Mouse (Mus musculus): ENCODE measurements at regions not wholly inside any gene's neighbourhood (a gene's known extent, or its start where the extent isn't known, plus 50 kb on each side); places are given as distances from the start of the nearest gene placed in this dataset.
A peak's percentile ranks its signal among the peaks of the same experiment; 100 is the strongest.

DNA sequence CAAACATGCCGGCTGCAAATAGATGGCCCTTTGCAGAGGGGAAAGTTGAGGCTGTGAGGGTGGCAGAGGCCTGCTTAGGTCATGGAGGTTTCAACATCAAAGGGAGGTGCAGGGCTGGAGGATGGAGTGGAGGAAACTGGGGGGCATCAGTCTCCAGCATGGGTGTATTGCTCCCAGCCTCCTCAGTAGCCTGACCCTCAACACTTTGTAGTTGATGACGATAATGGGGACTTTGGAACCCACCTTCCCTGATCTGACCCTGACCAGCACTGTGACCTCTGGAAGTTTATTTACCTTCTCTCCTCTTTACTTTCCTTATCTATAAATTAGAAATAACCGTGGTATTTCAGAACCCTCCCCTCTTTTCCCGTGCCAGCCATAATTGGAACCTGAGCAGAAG is 56.2 kb downstream of the Gm26897 start:
- no peak for DNase-seq (ENCODE audit: low spot score)

DNA sequence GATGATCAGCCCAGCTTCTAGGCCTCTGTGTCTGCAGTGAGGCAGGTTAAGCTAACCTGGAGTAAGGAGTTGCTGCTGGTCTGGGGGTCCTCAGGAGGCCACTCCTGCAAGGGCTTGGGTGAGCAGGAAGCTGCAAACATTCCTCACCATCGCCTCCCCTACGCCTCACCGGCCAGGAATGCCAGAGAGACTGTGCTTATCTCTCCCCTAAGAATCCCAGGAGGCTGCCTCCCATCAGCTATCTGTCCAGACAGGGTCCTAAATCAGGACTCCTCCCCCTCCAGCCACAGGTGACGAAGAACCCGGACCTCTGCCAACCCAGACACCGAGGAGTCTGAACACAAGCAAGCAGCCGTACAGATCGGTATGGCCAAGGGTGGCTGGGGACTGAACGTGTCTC is 56.8 kb downstream of the Gm26897 start:
- no peak for DNase-seq (ENCODE audit: low spot score)

DNA sequence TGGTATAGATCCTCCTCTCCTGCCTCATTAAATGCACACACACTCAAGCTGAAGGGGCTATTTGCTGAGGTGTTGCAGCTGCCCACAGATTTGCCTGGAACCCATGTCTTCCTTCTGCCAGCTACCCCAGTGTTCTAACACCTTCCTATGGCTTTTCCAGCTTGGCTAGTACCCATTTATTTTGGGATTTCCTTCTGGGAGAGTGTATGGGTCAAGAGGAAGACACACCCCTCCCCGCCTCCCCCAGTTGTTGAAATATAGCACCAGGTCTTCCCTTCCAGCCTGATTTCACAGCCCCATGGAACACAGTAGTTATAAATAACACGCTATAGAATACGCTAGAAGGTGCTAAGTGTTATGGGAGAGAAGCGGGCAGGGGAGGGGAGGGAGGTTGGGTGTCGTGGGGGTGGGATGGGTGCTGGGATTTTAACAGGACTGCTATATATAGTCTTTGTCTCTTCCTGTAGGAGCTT is 57.4 kb downstream of the Gm26897 start:
- DNase-seq (ENCODE audit: low spot score): no peak

GRCm38 (mm10) chr5:111792746-111793145 is 59.0 kb downstream of the Gm26897 start:
- no peak for DNase-seq (ENCODE audit: low spot score)

- no peak for DNase-seq (ENCODE audit: low spot score)
Observed at GRCm38 (mm10) chr5:111793178-111793577, 59.5 kb downstream of the Gm26897 start.

- no peak for DNase-seq (ENCODE audit: low spot score)
Observed at GRCm38 (mm10) chr5:111796889-111797288, 63.2 kb downstream of the Gm26897 start.

DNA sequence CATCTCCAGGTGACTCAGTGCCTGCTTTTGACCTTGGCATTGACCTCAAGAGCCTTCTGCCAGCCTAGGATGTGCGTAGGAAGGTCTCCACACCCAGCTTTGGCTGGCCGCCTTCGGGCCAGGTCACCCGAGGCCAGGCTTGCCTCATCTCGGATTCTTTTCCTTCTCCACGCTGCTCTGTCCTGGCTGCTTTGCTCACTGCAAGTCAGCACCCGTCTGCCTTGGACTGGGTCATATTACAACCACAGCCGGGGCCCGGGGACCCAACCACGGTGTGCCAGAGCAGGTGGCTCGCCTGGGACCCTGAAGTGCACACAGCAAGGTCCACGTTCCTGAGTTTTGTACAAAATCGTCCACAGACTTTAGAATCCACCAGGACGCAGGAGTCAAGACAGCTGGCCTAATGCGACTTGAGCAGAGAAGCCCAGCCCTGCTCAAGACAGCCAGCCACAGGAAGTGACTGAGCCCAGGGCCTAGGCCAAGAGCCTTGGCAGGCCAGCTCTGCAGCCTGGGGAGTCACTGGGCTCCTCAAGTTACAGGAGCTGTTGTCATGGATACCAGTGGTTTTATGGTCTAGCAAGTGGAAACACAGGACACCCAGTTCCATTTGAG is 66.1 kb downstream of the Gm26897 start:
- peak; percentile 86 for DNase-seq (ENCODE audit: low spot score)

DNA sequence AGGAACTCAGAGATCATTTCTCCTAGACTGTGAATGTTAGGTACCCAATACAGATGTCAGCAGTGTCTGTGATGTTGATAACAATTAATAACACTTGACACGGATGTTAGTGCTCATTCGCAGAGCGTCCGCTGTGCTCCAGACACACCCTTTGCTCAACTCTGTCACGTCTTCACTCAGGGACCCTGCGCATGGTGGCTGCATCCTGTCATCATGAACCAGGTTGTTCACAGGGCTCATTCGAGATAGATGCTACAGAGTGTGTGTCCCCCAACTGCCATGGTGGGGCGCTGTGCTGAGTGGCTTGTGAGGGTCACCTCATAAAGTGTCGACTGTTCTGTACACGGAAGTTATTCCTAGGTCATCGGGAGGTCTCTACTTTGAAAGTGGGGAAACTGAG is 66.8 kb downstream of the Gm26897 start:
- no peak for DNase-seq (ENCODE audit: low spot score)

- no peak for DNase-seq (ENCODE audit: low spot score)
Observed at GRCm38 (mm10) chr5:111801051-111801450, 67.3 kb downstream of the Gm26897 start.

GRCm38 (mm10) chr5:111804542-111804941 is 70.8 kb downstream of the Gm26897 start:
- no peak for DNase-seq (ENCODE audit: low spot score)

GRCm38 (mm10) chr5:111805150-111805549 is 71.4 kb downstream of the Gm26897 start:
- no peak for DNase-seq (ENCODE audit: low spot score)

GRCm38 (mm10) chr5:111805761-111806191 is 72.1 kb downstream of the Gm26897 start:
- DNase-seq (ENCODE audit: low spot score): no peak

GRCm38 (mm10) chr5:111810079-111810808 is 76.5 kb downstream of the Gm26897 start:
- peak; percentile 62 for DNase-seq (ENCODE audit: low spot score)

GRCm38 (mm10) chr5:111812581-111812980 is 78.9 kb downstream of the Gm26897 start:
- no peak for DNase-seq (ENCODE audit: low spot score)

DNA sequence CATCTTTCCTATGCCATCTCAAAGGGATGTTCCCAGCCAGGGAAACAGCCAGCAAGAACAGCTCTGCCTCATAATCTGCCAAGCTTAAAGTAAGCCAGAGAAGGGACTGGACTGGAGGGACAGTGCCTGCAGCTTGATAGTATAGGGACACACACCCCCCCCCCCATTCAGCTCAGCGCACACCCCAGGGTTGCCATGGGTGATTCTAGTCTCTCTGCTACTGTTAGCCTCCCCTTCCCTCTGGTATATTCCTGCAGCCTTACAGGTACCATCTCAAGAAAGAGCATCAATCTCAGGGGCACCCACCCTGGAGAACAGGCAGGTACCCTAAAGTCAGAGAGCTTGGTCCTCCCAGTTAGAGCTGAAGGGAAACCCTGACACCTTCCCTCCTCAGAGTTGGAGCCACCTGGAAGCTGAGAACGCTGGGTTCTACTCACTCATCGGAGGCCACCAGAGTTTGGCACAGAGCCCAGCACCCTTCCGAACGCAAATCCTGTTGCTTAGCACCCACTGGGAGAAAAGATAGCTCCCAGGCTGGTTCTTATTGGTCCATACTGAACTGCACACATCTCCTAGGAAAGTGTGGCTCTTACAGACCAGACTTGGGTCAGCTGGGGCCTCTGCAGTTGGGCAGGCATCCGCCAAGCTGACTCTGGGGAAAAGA is 79.5 kb downstream of the Gm26897 start:
- no peak for DNase-seq (ENCODE audit: low spot score)

- DNase-seq (ENCODE audit: low spot score): no peak
Observed at GRCm38 (mm10) chr5:111814893-111815760, 81.4 kb downstream of the Gm26897 start.

GRCm38 (mm10) chr5:111820963-111821362 is 87.2 kb downstream of the Gm26897 start:
- no peak for DNase-seq (ENCODE audit: low spot score)

GRCm38 (mm10) chr5:111822882-111823281 is 89.2 kb downstream of the Gm26897 start:
- DNase-seq (ENCODE audit: low spot score): no peak

DNA sequence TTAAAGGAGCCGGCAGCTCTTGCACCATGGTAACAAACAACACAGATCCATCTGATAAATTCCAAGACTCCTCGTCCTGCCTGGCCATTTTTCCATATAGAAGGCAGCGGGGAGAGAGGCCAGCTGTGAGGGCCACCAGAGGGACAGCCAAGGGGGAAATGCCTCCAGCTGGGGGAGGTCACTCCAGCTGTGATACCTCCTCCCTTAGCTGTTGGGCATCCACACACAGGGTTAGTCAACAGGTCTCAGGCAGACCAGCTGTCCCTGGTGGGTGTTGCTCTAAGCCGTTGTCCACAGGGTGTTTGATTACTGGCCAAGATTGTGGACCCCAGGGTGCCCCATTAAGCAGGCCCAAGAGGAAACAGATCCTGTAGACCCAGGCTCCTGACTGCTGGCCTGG is 89.7 kb downstream of the Gm26897 start:
- DNase-seq (ENCODE audit: low spot score): no peak

- no peak for DNase-seq (ENCODE audit: low spot score)
Observed at GRCm38 (mm10) chr5:111823842-111824241, 90.1 kb downstream of the Gm26897 start.

- DNase-seq (ENCODE audit: low spot score): no peak
Observed at GRCm38 (mm10) chr5:111824600-111825130, 90.9 kb downstream of the Gm26897 start.

DNA sequence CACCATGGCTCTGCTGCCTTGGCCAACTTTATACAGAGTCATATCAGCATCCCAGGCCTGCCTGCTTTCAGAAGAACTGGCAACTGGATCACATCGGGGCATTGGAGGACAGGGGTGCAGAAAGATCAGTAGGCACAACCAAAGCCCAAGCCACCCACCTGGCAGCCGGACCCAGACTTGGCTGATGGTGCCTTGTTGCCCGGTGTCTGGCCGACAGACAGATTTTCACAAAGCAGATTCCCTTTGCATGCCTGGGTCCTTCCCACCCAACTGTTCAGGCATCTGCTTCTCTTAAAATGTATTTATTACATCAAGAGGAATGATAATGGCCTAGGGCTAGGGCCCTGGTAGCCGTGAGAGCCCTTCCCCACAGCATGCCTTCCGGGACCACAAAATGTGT is 96.2 kb downstream of the Gm26897 start:
- no peak for DNase-seq (ENCODE audit: low spot score)

Data from heart, adult 8-10 months (tissue).